Mouse (Mus musculus): ENCODE results near the gene Edar. TPM values are rescaled to one million over a fixed set of nuclear protein-coding genes. Genes with fewer than 3 reads are reported as not detected.

Gene Edar
- polyA plus RNA-seq, 1 experiment: 0.52 TPM

DNA sequence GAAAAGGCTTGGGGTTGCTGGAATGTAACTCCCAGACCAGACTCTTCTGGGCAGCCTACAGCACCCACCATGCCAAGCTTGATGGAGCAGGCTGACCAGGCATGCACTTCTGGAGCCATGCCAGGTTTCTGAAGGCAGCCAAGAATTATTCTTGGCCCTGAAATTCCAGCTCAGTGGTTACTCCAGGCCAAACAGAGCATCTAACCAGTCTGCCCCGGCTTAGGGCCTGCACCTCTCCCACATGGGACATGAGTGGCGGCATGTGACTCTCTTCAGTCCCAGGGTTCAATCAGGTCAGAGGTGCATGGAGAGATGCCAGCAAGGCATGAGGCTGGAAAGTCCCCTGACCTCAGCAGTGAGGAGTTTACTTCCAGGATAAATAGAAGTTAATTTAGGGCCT lies 70.7 kb downstream of the Edar start:
- Histone ChIP-seq H3K36me3 (ENCODE audit: control insufficient read depth, insufficient read depth, low read length) (no peaks in the 10 kb centered on the region), H3K27me3 (ENCODE audit: control insufficient read depth, insufficient read depth, low read length) (no peaks in the 10 kb centered on the region), H3K4me3 (ENCODE audit: low read depth, low read length) (no peak overlapping the region), H3K27ac (ENCODE audit: insufficient read depth, low read depth, low read length) (no peak overlapping the region), H3K4me1 (ENCODE audit: control insufficient read depth, insufficient read depth, insufficient read length, low read length) (no peaks in the 10 kb centered on the region)
- WGBS: 63% methylated on average over 2 of the region's 2 CpGs
- TF ChIP-seq CTCF (IDR thresholded peaks at IDR 0.05; ENCODE audit: extremely low read depth, insufficient read length, insufficient replicate concordance, low read depth, low read length) (no peak), POLR2A (IDR thresholded peaks at IDR 0.05; ENCODE audit: low read depth, low read length) (no peak)

DNA sequence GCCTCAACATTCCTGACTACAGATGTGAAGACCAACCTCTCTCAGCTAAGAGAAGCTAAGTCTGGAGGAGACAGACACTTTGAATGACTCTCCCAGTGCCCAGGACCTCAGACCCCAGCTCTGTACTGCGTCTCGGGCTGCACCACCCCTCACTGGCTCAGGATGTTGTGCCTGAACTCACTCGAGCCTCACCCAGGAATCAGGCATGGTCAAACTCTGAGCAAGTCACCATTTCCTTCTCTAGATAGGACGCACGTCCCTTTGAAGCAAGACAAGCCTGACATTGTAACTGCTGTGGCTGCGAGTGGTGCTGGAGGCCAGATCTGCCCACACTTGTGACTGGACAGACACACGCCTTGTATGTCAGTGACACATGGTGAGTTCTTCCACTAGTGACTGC lies 73.5 kb downstream of the Edar start:
- H3K36me3 ChIP-seq (ENCODE audit: control insufficient read depth, insufficient read depth, low read length): no peaks in the 10 kb centered on the region
- no peaks in the 10 kb centered on the region for H3K27me3 ChIP-seq (ENCODE audit: control insufficient read depth, insufficient read depth, low read length)
- H3K4me3 ChIP-seq (ENCODE audit: low read depth, low read length): no peak overlapping the region
- no peaks in the 10 kb centered on the region for H3K4me1 ChIP-seq (ENCODE audit: control insufficient read depth, insufficient read depth, insufficient read length, low read length)
- 75% methylated on average over 7 of the region's 7 CpGs for WGBS
- TF ChIP-seq POLR2A (IDR thresholded peaks at IDR 0.05; ENCODE audit: low read depth, low read length): no peak
- no peak for TF ChIP-seq CTCF (IDR thresholded peaks at IDR 0.05; ENCODE audit: extremely low read depth, insufficient read length, insufficient replicate concordance, low read depth, low read length)
- no peak overlapping the region for H3K27ac ChIP-seq (ENCODE audit: insufficient read depth, low read depth, low read length)

DNA sequence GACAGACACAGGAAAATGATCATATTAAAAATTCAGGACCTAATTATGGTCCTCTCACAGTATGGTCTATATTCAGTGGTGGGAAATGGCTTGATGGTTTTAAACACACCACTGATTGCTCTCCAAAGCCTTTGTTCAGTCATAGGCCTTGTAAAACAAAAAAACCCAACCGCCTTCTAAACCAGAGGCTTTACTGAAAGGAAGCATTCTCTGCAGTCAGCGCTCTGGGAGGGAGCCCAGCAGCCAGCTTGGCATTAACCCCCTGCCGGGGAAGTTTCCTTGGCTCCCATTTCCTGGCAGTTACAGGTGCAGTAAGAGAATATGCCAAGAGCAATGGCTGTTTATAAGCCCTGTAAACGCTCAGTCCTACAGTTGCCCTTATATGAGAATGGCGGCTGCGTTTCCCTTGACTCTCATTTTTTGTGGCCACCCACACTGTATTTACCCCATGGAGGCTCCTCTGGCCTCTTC lies 74.0 kb downstream of the Edar start:
- 57% methylated on average over 6 of the region's 6 CpGs for WGBS
- no peak for TF ChIP-seq POLR2A (IDR thresholded peaks at IDR 0.05; ENCODE audit: low read depth, low read length)
- TF ChIP-seq CTCF (IDR thresholded peaks at IDR 0.05; ENCODE audit: extremely low read depth, insufficient read length, insufficient replicate concordance, low read depth, low read length): no peak
- H3K27ac ChIP-seq (ENCODE audit: insufficient read depth, low read depth, low read length): no peak overlapping the region

DNA sequence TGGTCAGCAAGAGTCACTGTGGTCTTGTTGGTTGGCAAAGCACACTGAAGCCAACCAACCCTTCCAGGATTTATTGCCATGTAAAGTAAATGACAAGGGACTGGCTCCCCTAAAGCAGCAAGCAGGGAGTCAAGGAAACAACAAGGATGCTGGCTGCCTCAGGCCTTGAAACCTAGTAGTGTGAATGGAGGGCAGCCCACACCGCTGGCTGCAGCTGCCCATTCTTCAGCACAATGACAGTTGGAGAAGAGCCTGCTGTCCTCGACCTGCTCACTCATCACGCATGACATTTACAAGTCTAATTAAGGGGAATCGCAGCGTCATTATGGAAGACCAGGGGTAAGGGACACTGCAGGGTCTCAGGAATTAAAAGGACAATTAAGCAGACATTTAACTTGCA lies 74.5 kb downstream of the Edar start:
- TF ChIP-seq POLR2A (IDR thresholded peaks at IDR 0.05; ENCODE audit: low read depth, low read length) (no peak), CTCF (IDR thresholded peaks at IDR 0.05; ENCODE audit: extremely low read depth, insufficient read length, insufficient replicate concordance, low read depth, low read length) (no peak)
- H3K27me3 ChIP-seq (ENCODE audit: control insufficient read depth, insufficient read depth, low read length): no peaks in the 10 kb centered on the region
- H3K4me1 ChIP-seq (ENCODE audit: control insufficient read depth, insufficient read depth, insufficient read length, low read length): no peaks in the 10 kb centered on the region
- 43% methylated on average over 5 of the region's 5 CpGs for WGBS
- H3K36me3 ChIP-seq (ENCODE audit: control insufficient read depth, insufficient read depth, low read length): no peaks in the 10 kb centered on the region
- H3K4me3 ChIP-seq (ENCODE audit: low read depth, low read length): no peak overlapping the region
- H3K27ac ChIP-seq (ENCODE audit: insufficient read depth, low read depth, low read length): no peak overlapping the region

More for the DNA sequence above, 74.0 kb downstream of the Edar start:
- Histone ChIP-seq H3K27me3 (ENCODE audit: control insufficient read depth, insufficient read depth, low read length) (no peaks in the 10 kb centered on the region), H3K4me1 (ENCODE audit: control insufficient read depth, insufficient read depth, insufficient read length, low read length) (no peaks in the 10 kb centered on the region), H3K4me3 (ENCODE audit: low read depth, low read length) (no peak overlapping the region), H3K36me3 (ENCODE audit: control insufficient read depth, insufficient read depth, low read length) (no peaks in the 10 kb centered on the region)

DNA sequence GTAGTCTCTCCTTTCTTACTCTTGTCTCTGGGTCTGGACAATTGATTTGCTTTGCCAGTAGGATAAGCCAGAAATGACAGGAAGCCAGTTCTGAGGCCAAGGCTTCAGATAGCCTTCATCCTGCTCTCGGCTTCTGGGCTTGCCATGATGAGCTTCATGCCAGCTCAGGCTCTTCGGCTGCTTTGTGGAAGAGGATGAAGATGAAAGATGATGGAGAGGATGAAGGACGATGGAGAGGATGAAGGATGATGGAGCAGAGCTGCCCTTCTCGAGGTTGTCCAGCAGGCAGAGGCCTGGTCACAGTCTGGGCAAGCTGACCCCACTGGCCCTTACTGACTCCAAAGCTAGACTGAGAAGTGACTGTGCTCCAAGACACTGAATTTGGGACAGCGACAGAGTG lies 75.3 kb downstream of the Edar start:
- H3K27ac ChIP-seq (ENCODE audit: insufficient read depth, low read depth, low read length): no peak overlapping the region
- H3K4me1 ChIP-seq (ENCODE audit: control insufficient read depth, insufficient read depth, insufficient read length, low read length): no peaks in the 10 kb centered on the region
- WGBS: 87% methylated on average over 5 of the region's 5 CpGs
- TF ChIP-seq CTCF (IDR thresholded peaks at IDR 0.05; ENCODE audit: extremely low read depth, insufficient read length, insufficient replicate concordance, low read depth, low read length): no peak
- no peak for TF ChIP-seq POLR2A (IDR thresholded peaks at IDR 0.05; ENCODE audit: low read depth, low read length)
- H3K36me3 ChIP-seq (ENCODE audit: control insufficient read depth, insufficient read depth, low read length): no peaks in the 10 kb centered on the region
- H3K27me3 ChIP-seq (ENCODE audit: control insufficient read depth, insufficient read depth, low read length): no peaks in the 10 kb centered on the region
- H3K4me3 ChIP-seq (ENCODE audit: low read depth, low read length): no peak overlapping the region

DNA sequence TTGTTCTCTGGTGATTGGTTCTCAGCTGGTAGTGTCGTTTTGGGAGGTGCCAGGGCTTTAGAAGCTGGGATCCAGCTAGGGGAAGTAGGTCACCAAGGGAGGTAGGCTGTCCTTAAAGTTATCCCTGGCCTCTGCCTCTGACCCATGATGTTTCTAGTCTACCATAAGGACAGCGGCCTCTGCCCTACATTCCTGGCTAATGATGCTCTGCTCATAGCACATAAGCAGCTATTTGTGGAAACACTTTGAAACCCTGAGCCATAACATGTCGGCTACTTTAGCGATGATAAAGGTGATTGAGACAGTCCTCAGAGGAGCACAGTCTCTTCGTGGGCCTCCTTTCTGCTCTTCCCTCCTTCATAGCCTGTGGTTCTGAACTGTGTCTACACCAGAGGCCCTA lies 79.6 kb downstream of the Edar start:
- WGBS: 66% methylated on average over 5 of the region's 5 CpGs
- no peak overlapping the region for H3K27ac ChIP-seq (ENCODE audit: insufficient read depth, low read depth, low read length)
- H3K4me3 ChIP-seq (ENCODE audit: low read depth, low read length): no peak overlapping the region
- H3K36me3 ChIP-seq (ENCODE audit: control insufficient read depth, insufficient read depth, low read length): no peaks in the 10 kb centered on the region
- H3K27me3 ChIP-seq (ENCODE audit: control insufficient read depth, insufficient read depth, low read length): no peaks in the 10 kb centered on the region
- no peaks in the 10 kb centered on the region for H3K4me1 ChIP-seq (ENCODE audit: control insufficient read depth, insufficient read depth, insufficient read length, low read length)
- TF ChIP-seq POLR2A (IDR thresholded peaks at IDR 0.05; ENCODE audit: low read depth, low read length) (no peak), CTCF (IDR thresholded peaks at IDR 0.05; ENCODE audit: extremely low read depth, insufficient read length, insufficient replicate concordance, low read depth, low read length) (no peak)

DNA sequence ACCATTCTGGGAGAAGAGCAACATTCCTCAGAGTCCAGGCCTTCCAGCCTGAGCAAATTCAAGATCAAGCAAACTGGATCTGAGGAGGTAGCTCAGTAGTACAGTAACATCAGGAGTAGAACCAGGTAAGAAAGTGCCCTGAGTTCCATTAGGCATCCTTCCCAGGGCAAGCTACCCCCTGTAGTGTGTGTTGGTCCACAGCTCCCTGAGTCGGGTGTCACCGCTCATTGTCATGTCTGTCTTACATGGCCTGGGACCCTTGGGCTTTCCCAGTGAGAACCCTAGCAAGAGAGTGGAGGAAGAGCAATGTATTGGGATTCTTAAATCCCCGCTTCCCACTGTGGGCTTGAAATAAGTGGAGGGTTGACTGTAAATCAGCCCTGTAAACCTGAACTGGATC lies 80.3 kb downstream of the Edar start:
- no peak overlapping the region for H3K4me3 ChIP-seq (ENCODE audit: low read depth, low read length)
- 88% methylated on average over 3 of the region's 3 CpGs for WGBS
- no peak overlapping the region for H3K27ac ChIP-seq (ENCODE audit: insufficient read depth, low read depth, low read length)
- H3K4me1 ChIP-seq (ENCODE audit: control insufficient read depth, insufficient read depth, insufficient read length, low read length): no peaks in the 10 kb centered on the region
- no peaks in the 10 kb centered on the region for H3K36me3 ChIP-seq (ENCODE audit: control insufficient read depth, insufficient read depth, low read length)
- TF ChIP-seq POLR2A (IDR thresholded peaks at IDR 0.05; ENCODE audit: low read depth, low read length): no peak
- no peak for TF ChIP-seq CTCF (IDR thresholded peaks at IDR 0.05; ENCODE audit: extremely low read depth, insufficient read length, insufficient replicate concordance, low read depth, low read length)
- H3K27me3 ChIP-seq (ENCODE audit: control insufficient read depth, insufficient read depth, low read length): no peaks in the 10 kb centered on the region

DNA sequence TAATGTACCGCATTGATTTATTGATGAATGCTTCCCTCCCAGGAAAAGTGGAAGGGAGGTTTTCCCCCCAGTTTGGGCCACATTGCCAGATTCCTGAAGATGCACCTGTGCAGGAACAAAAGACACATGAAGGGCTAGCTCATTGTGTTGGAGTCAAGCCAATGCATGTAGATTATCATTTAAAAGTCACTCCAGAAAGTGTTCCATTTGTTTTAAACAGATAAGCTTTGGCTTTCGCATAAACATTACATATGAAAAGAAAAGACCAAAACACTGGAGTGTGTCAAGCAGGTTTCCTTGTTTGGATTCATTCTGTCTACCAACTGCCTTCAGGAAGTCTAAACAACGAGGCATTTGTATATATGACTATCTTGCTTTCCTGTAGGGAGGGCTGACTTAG lies 81.0 kb downstream of the Edar start:
- TF ChIP-seq POLR2A (IDR thresholded peaks at IDR 0.05; ENCODE audit: low read depth, low read length) (no peak), CTCF (IDR thresholded peaks at IDR 0.05; ENCODE audit: extremely low read depth, insufficient read length, insufficient replicate concordance, low read depth, low read length) (no peak)
- Histone ChIP-seq H3K4me3 (ENCODE audit: low read depth, low read length) (no peak overlapping the region), H3K36me3 (ENCODE audit: control insufficient read depth, insufficient read depth, low read length) (no peaks in the 10 kb centered on the region), H3K27ac (ENCODE audit: insufficient read depth, low read depth, low read length) (no peak overlapping the region), H3K4me1 (ENCODE audit: control insufficient read depth, insufficient read depth, insufficient read length, low read length) (no peaks in the 10 kb centered on the region), H3K27me3 (ENCODE audit: control insufficient read depth, insufficient read depth, low read length) (no peaks in the 10 kb centered on the region)
- 60% methylated on average over 3 of the region's 3 CpGs for WGBS

All from small intestine, adult 2 months (tissue).